Mouse (Mus musculus): ENCODE results near the gene Ddah1.

Ddah1 gene

DNA sequence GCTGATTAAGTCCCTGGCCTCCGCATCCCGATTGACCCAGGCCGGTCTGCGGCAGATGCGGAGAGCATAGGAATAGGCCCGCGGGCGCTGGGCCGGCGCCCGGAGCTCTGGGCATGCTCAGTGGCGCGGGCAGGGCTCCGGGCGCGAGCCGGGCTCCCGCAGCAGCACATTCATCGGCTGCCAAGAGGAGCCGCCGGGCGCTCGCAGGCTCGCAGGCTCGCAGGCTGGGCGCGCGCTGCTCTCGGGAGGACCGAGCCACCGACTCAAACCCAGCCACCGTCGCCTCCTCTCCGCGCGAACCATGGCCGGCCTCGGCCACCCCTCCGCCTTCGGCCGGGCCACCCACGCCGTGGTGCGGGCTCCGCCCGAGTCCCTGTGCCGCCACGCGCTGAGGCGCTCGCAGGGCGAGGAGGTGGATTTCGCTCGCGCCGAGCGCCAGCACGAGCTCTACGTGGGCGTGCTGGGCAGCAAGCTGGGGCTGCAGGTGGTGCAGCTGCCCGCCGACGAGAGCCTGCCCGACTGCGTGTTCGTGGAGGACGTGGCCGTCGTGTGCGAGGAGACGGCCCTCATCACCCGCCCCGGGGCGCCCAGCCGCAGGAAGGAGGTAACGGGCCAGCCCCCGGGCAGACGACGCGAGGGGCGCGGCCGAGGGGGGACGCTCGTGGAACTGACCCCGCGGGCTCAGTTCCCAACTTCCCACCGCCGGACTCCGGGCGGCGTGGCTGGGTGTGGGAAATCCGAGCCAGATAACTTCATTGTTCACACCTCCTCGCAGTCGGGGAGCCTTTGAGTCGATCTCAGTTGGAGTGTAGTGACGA, at the start of gene Ddah1:
Ddah1 (plus strand) TSS at position 115 of the 818 bp plus-strand sequence.
- DNase-seq, result peak; percentile 85

DNA sequence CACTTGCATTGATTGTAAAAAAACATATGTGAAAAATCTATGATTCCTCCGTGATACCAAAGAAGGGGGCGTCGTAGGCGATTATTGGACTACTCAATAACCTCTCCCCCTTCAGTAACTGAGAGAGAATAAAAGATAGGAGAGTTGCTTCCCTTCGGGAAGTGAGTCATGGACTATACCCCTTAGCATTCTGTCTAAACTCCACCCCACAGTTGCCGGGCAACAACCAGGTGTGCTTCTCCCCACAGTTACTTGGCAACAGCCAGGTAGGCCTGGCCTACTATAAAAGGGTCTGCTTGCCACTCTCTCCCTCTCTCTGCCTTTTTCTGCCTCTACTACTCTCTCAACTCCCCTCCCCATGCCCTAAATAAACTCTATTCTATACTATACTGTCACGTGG, 42.6 kb upstream of the Ddah1 start:
- no peak for DNase-seq

DNA sequence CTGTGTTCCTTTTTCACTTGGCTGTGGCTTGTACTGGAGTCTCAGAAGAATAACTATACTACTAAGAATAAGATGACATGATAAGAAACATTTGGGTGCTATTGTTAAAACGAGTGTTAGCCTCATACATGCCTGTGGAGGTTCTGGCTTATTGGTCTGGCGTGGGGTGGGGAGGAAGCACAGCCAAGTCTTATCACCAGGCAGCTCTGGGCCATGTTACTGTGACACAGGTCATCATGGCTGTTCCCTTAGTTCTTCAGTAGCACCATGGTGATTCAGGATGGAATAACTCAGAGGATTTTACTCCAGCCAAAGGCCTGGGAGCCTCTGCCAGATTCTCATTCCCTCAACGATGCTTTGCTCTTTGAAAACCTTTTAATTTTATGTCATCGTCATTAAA, 38.8 kb upstream of the Ddah1 start:
- no peak for DNase-seq

DNA sequence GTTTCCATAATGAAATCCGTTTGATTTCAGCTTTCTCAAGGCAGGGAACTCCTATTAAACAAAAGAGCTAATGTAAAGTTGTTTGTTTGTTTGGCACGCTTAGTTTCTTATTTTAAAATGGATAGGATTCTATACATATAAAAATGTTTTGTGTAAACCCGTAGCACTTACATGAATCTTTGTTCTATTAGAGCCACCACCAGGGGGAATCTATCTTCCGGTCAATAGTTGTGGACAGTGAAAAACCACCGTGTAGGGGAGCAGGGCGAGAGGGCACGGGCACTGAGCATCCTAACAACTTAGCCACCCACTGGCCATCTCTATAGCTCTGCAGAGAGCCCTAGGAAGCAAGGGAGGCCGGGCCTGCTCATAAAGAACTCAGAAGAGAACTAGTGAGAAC, 33.4 kb upstream of the Ddah1 start:
- DNase-seq, result no peak

DNA sequence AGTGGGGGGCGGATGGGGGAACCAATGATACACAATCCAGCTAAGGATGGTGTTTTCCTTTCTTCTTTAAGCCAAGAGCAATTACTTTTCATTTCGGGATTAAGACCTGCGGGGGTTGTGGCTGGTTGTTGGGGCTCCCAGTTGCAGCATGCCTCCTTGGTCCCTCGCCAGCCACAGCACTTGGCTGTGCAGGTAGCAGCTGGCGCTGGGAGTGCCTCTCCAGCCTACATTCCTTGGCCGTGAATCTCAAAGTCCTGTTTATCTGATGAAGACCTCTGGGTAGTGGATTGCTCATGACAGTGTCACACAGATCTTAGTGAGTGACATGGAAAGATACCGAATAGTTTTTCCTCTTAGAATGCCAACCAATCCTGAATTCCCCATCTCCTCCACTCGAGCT, 30.1 kb upstream of the Ddah1 start:
- no peak for DNase-seq

DNA sequence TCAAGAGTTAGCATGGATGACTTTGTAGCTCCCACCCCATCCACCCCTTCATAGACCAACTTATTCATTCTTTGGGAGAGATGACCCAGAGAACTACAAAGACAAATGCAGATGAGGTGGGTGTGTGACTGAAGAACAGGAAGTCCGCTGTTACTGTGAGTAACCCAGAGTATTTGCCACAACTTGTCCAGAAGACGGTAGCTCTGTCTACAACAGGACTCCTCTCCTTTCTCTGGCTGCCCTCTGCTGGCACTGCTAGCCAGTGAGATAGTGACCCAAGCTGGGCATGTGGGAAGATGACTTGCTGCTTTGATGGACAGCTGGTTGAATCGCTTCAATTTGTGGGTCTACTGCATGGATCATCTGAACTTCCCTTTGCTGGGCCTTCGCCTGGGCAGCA, 28.9 kb upstream of the Ddah1 start:
- no peak for DNase-seq

DNA sequence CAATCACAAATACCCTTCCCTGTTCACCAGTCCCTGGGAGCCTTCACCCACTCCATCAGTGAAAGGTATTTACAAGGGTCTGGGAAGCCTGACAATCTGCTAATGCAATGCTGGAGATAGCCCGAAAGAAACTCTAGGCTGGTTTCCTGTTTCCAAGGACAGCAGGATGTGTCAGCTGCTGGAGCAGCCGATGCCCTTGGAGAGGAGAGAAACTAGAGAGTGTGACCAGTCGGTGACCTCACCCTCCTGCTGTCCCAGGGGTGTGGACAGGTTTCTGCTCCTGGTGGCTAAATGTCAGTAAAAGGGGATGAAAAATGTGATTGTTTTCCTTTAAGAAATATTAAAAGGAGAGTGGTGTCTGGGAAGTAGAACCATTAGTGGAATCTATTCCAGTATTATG, 28.4 kb upstream of the Ddah1 start:
- no peak for DNase-seq

DNA sequence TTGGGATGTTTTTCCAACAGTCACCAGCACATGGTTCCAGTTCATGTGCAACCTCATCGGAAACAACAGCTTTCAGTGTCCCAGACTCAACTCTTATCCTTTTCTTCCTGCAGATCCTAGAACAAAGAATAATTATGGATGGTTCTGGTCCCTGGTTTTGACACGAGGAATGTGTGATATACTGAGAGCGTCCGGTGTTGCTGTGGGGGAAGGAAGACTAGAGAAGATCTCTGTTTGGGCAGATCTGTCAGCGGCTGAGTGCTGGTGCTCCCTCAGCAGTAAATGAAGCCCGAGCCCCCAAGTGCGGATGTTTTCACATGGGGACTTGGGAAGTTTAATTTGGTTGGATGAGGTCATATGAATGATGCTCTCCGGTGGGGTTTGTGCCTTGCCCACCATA, 23.6 kb upstream of the Ddah1 start:
- DNase-seq, result no peak

DNA sequence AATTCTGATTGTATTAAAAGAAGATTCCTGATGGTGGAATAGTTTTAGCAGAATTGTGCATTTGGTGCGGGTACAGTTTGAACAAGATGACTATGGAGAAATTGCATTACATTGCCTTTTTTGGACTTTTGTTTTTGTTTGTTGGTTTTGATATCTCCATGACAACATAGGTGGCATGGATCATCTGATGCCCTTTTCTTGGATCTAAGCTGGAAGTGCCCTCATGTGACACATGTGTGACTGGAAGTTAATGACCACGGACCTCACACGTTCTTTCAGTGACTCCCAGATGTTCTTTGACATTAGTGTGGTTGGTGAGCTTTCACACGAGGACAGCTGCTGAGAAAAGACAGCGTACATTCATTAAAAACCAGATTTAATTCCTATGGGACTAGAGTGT, 21.9 kb upstream of the Ddah1 start:
- no peak for DNase-seq

DNA sequence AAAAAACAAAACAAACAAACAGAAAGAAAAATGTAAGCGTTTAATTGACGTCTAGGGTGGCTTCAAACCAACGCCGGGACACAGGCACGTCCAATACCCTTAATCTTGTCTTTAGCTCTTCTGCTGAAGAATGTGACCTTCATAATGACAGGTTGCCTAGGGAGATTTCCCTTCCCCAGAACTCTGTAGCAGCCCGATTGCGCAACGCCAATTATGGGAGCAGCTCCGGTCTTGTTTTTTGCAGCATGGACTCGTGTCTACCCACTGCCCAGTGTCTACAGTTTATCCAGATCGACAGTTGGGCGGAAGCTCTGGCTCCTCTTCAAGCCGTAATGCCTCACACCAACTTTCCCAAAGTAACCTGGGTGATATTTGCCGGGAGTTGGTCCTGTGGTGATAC, 19.8 kb upstream of the Ddah1 start:
- DNase-seq, result no peak

DNA sequence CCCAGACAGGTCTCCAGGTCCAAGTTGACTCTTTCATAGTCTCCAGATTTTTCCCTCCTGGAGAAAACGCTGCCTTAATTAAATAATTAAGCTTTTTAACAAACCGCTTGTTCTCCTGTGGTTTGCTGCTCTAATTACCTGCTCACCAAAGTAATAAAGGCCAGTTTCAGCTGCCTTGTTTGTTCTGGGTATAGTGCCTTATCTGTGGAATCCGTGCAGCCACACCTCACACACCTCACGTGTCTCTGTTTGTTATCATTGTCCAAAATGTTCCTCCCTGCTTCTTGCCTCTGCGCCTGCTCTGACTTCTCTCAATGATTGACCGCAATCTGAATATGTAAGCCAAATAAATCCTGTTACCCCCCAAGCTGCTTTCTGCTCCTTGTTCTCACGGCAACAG, 18.6 kb upstream of the Ddah1 start:
- DNase-seq, result no peak

DNA sequence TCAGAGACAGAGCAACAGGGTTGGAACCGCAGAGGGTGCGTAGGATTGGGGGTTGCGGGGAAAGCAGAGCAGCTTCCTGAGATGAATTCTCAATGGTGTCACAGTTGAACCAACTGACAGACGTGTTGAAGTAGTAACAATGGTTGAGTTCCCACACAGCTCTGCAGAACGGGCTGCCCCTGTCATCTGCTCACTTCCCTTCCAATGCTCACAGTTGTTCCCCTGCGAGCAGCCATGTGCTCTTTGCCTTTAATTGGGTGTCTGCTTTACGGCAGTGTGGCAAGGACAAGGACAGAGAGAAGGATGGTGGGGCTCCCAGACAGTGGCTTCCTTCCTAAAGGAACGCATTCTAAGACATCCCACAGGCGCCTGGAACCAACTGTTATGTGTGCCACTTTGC, 15.4 kb upstream of the Ddah1 start:
- DNase-seq, result no peak

DNA sequence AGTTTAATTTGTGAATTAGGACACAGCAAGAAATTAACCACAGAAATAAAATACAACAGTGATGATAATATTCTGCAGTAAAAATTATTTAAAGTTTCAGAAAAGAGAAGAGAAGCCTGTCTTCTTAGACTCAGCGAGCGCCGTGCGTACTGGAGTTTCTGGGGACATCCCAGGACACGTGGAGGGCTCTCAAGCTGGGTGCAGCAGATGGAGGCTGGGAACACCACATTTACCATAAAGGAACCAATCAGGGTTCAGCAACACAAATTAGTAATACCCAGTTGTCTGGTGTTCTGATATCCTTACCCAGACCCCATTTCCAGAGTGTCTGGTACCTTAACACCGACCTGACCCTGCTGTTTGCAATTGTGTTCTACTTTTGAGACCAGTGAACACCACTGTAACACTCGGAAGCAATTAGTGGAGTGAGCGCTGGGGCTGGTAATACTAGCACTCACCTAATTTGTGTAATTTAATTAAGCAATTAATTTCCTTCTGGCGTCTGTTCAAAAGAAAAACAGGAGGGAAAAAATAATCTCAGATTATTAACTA, 14.9 kb upstream of the Ddah1 start:
- no peak for DNase-seq

DNA sequence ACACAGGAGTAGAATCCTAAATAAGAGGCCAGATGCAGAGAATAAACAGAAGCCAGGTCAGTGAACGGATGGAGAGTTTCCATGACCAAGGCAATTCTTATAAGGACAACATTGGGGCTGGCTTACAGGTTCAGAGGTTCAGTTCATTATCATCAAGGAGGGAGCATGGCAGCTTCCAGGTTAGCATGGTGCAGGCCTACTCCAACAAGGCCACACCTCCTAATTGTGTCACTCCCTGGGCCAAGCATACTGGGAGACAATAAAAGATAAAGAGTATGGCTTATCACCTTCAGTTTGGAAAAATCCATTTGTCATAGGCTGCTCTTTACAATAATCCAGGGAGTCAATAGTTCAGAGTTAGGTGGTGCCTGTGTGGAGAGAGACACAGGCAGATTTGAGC, 9.8 kb upstream of the Ddah1 start:
- DNase-seq, result no peak

DNA sequence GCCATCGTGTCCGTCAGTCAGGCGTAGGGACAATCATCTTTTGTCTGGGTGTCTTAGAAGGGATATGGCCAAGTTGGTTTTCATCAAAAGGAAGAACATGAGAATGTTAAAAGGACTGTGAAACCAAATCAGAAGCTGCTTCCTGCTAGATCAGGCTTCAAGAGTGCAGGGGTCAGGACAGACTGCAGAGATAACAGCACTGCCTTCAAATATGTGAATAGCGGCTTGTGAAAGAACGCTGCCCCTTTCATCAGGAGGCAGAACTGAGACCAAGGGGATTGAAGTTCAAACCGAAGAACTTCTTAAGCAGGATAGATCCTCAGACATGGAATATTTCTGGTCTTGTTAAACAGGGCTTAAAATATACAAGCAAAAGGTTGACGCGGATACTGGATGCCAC, 2.0 kb upstream of the Ddah1 start:
- DNase-seq, result no peak

DNA sequence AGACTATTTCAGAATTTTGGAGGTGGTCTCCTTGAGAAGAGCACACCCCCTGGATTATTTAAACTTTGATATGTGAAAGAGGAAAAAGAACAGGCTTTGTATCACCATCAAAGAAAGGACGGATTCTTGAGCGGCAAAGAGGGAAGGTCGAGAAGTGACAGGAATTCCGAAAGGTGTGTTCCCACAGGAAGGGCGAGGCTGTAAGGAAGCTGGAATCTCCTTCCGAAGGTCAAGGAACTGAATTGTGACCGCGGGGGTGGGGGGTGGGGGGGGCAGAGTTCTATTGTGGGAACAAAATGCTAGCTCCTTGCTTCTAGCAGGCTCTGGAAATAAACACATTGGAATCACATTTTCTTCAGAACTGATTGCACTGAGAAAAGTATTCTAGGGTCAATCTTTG, 1.3 kb upstream of the Ddah1 start:
- DNase-seq, result no peak

DNA sequence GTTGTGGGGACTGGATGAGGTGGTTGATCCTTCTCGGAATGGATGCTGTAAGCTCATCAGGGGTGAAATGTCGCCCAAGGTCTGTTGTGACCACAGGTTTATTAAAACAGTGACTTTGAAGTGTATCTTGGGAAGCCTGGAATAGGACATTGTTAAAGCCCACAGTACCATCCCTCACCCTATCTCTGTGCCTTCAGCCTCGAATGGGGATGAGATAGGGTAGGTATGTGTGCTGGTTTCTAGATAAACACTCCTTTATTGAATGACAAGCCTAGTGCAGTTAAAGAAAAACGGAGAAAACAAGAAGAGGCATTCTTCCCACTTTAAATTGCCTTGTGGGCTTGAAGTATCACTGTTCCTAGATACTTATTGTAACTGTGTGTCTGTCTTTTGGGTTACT, 631 bp upstream of the Ddah1 start:
- DNase-seq, result no peak

DNA sequence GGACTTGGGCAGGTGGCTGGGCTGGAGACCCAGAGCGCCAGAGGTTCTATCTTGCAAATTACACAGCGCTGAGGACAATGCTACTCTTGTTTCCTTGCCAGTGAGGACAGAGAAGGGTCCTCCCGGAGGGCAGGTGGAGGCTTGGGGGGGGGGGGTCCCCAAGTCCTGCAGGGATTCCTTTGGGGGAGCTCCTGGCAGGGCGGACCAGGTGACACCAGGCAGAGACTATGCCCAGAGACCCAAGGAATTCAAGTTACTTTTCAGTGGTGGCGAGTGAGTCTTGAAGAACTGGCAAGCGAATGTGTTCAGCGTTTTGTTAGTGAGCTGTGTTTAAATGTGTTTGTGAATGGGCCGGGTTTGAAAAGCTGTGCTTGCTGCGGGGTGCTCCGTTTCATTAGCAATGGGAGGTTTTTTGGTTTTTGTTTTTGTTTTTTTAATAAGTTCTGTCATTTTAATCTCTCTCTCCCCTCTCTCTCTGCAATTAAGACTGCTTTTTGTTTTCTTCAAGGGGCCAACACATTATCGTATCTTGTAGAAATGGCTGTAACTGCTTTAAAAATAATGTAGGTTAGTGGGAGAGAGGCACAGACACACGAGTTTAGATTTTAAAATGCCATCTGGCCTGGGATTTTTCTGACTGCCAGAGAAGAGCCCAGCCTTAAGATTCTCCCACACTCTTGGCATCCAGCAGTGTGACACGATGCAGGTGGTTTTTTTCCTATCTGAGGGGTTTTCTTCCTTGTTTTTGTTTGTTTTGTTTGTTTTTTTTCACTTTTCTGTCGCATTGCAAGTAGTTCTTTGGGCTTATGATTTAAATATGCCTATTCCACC, 1.1 kb downstream of the Ddah1 start:
- peak; percentile 17 for DNase-seq

DNA sequence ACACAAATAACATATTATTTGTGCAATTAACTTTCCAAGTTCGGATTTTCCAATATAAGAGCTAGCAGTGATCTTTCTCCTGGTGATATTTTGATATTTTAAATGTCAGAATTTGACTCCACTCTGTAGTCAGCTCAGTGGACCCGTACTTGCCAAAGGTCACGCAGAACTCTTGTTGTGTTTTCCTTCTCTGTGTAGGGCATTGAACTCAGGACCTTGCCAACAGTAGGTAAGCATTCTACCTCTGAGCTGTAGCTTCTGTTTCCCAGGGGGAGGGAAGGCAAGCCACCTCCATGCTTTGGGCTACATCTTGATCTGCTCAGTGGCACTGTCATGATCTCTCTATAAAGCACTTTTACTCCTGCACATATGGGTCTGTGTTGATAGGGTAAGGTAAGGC, 2.1 kb downstream of the Ddah1 start:
- no peak for DNase-seq

DNA sequence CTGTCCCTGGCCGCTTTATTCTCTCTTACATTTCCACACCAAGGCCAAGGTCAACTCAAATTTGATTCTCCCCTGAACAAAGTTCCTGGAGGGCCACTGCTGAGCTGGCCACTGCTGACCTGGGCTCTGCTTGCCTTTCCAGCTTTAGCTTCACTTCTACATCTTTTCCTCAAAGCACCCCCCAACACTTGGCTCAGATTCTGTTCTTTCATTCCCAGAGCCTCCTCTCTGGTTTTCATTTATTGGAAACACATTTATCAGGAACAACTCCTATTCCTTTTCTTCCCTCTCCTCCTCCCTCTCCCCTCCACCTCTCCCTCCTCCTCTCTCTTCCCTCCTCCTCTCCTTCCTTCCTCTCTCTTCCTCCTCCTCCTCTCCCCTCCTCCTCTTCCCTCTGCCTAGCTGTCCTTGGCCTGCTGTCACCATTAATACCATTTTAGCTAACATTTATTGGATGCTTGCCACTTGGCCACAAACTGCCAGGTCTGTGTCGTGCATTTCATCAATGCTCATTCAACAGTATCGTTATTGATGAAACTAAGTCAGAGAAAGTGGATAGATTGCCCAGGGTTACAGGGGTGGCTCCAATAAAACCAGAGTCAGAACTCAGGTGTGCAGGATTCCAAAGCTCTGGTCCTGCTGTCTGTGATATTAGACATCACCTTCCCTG, 3.2 kb downstream of the Ddah1 start:
- no peak for DNase-seq

DNA sequence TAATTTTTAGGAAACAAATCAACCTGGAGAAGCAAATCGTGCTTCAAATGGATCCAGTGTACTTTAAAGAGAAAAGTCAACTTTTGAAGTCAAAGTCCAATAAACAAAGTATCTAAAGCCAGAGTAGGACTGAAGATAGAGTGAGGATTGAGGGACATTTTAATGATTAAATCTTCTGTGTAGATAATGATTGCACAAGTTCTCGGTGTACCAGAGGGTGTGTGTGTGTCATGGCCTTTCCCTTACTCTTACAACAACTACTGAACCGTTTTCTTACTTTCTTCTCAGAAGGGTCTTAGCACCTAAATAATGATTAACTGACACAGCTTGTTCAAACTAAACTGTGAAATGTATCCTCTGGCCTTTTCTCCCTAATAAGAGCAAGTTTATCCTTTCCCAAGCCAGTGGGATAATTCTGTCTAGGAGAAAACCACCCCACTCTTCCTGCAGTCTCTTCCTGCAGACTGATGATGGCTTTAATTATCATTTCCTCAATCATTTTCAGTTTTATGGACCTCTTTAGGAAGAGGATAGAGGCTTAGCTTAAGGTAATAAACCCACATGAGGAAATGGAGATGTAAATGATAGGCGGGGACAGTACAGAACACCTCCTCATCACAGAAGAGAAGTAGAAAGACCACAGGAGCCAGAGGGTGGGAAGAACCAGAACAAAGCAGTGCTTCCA, 4.6 kb downstream of the Ddah1 start:
- DNase-seq, result no peak

DNA sequence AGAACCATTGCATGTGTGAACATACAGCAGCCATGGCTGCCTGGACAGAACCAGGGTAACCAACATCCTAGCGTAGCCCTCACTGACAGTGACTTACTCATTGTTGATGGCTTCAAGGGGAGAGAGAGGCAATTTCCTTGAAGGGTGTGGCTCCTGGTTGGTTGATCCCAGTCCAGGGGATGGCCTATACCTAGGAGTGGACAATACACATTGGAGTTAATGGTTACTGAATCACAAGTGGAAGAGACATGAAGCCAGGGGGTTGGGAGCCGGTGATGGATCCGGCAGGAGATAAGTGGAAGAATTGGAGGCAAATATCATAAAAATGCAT, 5.1 kb downstream of the Ddah1 start:
- DNase-seq, result no peak

DNA sequence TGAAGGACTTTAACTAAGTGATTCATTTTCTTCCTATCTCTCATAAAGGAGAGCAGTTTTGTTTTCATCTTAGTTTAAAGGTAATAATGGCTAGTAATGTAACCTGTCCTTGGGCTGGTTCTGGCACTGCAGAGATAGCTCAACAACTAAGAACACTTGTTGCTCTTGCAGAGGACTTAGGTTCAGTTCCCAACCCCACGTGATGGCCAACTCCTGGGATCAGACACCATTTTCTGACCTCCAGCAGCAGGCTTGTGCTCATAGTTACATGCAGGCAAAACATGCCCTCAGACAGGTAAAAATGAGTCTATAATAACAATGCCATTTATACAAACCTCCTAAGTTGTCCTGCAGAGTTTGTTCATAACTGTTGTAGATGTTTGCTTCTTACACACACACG, 5.9 kb downstream of the Ddah1 start:
- DNase-seq, result no peak

Measured in right cerebral cortex, postnatal 25 days (tissue).